Comparison of ENCODE assay signal across 15 mouse cellular contexts in the genomic region with DNA sequence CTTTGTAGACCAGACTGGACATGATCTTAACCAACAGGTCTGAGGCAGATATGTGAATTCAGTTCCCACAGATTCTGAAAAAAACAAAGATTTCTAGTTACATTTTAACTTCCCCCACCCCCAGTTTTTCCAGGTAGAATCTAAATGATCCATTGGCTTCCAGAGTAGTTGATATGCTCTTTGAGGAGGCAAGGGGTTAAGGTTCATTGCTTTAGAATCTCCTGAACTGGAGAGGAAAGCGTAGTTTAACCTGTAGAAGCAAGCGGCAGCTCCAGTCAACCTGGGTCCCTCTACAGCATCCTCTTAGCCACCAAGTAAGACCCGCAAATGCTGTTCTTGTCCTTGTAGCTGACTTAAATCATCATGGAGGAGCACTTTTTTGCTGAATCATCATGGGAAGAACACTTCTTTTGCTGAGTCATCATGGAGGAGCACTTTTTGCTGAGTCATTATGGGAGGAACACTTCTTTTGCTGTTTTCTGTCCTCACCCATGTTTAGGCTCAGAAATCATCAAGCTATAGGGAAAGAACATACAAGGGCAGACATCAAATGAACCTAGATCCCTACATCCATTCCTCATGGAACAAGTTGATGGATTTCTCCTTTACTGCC.
"Had no signal": no experiment of that assay in that cellular context is flagged by ENCODE, and none has a peak within 500 bp of the region (broad histone marks: within the 10 kb centered on the region; RNA-seq: fewer than 3 reads in every experiment).

No protein-coding gene starts in this region.

- H3K27me3 ChIP-seq: lung, embryonic 15.5 days; megakaryocyte, embryonic 14.5 days; midbrain, embryonic 12.5 days had no signal

- H3K9ac ChIP-seq: lung, embryonic 15.5 days; midbrain, embryonic 12.5 days had no signal

- H3K4me3 ChIP-seq: layer of hippocampus, adult 2 months; left cerebral cortex, adult 2 months; limb, embryonic 10.5 days; lung, embryonic 15.5 days; megakaryocyte, embryonic 14.5 days; midbrain, embryonic 12.5 days had no signal

- DNase-seq: kidney, adult 9 months; kidney, postnatal 4 days; lung, postnatal 14 days; thymus, postnatal 4 days had no signal

- ATAC-seq: midbrain, embryonic 16.5 days had no signal

- H3K36me3 ChIP-seq: limb, embryonic 10.5 days; lung, embryonic 15.5 days; midbrain, embryonic 12.5 days had no signal

- H3K4me2 ChIP-seq: liver, embryonic 11.5 days; lung, embryonic 15.5 days; midbrain, embryonic 12.5 days had no signal

- H3K9me3 ChIP-seq: limb, embryonic 10.5 days; lung, embryonic 15.5 days; midbrain, embryonic 12.5 days had no signal

- H3K27ac ChIP-seq: kidney, postnatal 0 days; layer of hippocampus, adult 2 months; left cerebral cortex, adult 2 months; limb, embryonic 10.5 days; lung, embryonic 15.5 days; macrophage; midbrain, embryonic 12.5 days; stomach, postnatal 0 days had no signal

- H3K4me1 ChIP-seq: lung, embryonic 15.5 days; megakaryocyte, embryonic 14.5 days; midbrain, embryonic 12.5 days had no signal
